Mouse (Mus musculus) left cerebral cortex, postnatal 10 days (tissue): ENCODE results near the gene Gm5426. TPM values are rescaled to one million over a fixed set of nuclear protein-coding genes. Genes with fewer than 3 reads are reported as not detected.

Experiments
- DNase-seq, 2 experiments: peaks; one replicate each; pipeline ENCODE4 v3.0.0; 2021 to 2022; ENCODE audit warnings: low spot score in 2 of 2, mixed read lengths in 1 of 2; ENCODE audit errors: extremely low spot score in 1 of 2
- intact Hi-C: fragments of 180-260 bp; cut with DNase I; formaldehyde crosslinking; loops from one replicate; pipeline ENCODE4 v1.15.1; 2025
- microRNA-seq: library from miRNA; unstranded; fragments of <30 nt; microRNA quantifications from one replicate; pipeline ENCODE4 v1.2.0, GENCODE M21; 2022
- total RNA-seq, 2 experiments: library from RNA; stranded (reverse); gene quantifications; 2 replicates each; pipeline ENCODE4 v1.2.3; 2021

Gm5426 gene
- total RNA-seq, 2 experiments from 2014 or later, result not detected

DNA sequence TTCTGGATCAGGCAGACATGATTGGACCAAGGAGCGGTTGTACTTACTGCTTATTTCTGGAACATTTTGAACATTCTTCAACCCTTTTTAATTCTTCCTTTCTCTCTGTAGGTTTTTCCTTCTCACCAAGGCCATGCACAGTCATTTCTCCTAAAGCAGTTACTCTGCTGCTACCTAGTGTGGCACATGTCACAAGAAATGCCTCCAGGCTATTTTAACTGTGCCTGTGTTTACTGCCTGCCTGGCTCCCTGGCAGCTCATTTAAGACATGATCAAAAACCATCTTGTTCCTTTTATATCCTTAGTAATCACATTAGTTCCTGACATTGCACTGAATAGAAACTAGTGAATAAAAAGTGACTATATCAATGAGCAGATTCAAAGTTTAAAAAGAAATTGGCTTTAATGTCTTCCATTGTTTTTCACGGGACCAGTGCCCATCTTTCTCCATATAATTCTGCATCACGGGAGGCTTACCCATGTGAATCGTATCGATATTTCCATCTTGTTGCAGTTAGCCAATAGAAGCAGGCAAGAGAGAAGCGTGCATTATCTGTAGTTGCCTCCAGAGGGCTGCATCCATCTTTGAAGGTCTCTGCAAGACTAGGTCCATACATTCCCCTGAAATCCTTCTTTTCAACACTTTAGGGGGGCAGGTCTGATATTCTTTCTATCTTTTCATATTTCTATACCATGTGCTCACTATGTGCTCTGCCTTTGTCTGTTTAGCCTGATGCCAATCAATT, 45.7 kb downstream of the Gm5426 start:
- no peak for DNase-seq
- intact Hi-C loops, result no loop called here

DNA sequence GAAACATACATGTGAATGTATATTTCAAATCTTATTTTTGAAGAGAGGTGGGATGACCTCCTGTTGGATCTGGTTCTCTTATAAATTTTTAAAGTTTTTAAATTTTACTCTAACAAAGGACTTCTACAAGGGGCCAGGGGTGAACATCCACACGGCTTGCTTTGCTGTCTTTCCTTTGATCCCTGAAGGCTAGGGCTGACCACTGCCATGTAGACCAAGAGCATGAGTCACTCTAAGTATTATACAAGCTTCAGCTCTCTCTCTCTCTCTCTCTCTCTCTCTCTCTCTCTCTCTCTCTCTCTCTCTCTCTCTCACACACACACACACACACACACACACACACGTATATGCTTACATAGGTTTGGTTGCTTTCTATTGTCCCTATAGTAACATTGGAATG, 48.6 kb downstream of the Gm5426 start:
- DNase-seq, result no peak
- intact Hi-C loops, result no loop called here

- DNase-seq, result no peak
- intact Hi-C loops, result no loop called here
Observed at GRCm38 (mm10) chr10:96185601-96186000, 49.2 kb downstream of the Gm5426 start.

Small RNAs within 50 kb of the gene (microRNA-seq; reads per million reads assigned to microRNA genes)
- gene Gm22913, result not detected

Other genes with a start within 250 kb of the Gm5426 start
- gene Eea1, start 196.0 kb upstream of the Gm5426 start, total RNA-seq, result 10 to 100 TPM; 23.9 to 25.2 TPM